ENCODE assay signal across 8 mouse cellular contexts in genomic region chr8:88447406-88447805, GRCm38 (mm10).
A peak's percentile ranks its signal among the peaks of the same experiment; 100 is the strongest.
DNase-seq lines count a peak whose midpoint lies in the region; ATAC-seq lines count a peak whose summit lies in the region.

No protein-coding gene starts in this region.

- DNase-seq in hindbrain, embryonic 10.5 days (ENCODE audit: low spot score) = no peak
- DNase-seq in hindbrain, embryonic 11.5 days (ENCODE audit: low spot score) = no peak
- peak; percentile 59 for DNase-seq in adrenal gland, adult 2 months
- peak; percentile 78 to 82 for DNase-seq in cerebellum, postnatal 10 days
- DNase-seq in lung, postnatal 14 days = peak; percentile 39
- no peak for DNase-seq in kidney, adult 11 months
- no peak for DNase-seq in spleen, adult 12 weeks (ENCODE audit: low spot score)
- no peak for DNase-seq in yolk sac, embryonic 10.5 days (ENCODE audit: low spot score)

- 65% methylated on average over 6 of the region's 6 CpGs for WGBS in hindbrain, embryonic 10.5 days
- 58% methylated on average over 6 of the region's 6 CpGs for WGBS in hindbrain, embryonic 11.5 days

- no peak for ATAC-seq in hindbrain, embryonic 11.5 days (ENCODE audit: low FRiP score)

- peaks cover 47% of the 10 kb centered on the region for H3K4me1 ChIP-seq in hindbrain, embryonic 10.5 days (replicated peaks)
- H3K4me1 ChIP-seq in hindbrain, embryonic 11.5 days (replicated peaks; ENCODE audit: control insufficient read depth, insufficient read depth, low read length) = peaks cover 10% of the 10 kb centered on the region

- no peak overlapping the region for H3K4me3 ChIP-seq in hindbrain, embryonic 10.5 days
- H3K4me3 ChIP-seq in hindbrain, embryonic 11.5 days (ENCODE audit: low read depth, low read length) = no peak overlapping the region

- H3K36me3 ChIP-seq in hindbrain, embryonic 10.5 days = no peaks in the 10 kb centered on the region
- H3K36me3 ChIP-seq in hindbrain, embryonic 11.5 days (ENCODE audit: control insufficient read depth, insufficient read depth, low read length) = no peaks in the 10 kb centered on the region

- H3K27me3 ChIP-seq in hindbrain, embryonic 10.5 days (ENCODE audit: insufficient read depth, poor library complexity, severe bottlenecking) = peaks cover 48% of the 10 kb centered on the region
- H3K27me3 ChIP-seq in hindbrain, embryonic 11.5 days (ENCODE audit: control insufficient read depth, insufficient read depth, low read length) = peaks cover 3% of the 10 kb centered on the region

- no peak overlapping the region for H3K4me2 ChIP-seq in hindbrain, embryonic 11.5 days (replicated peaks; ENCODE audit: low read depth, low read length)

- no peak overlapping the region for H3K9ac ChIP-seq in hindbrain, embryonic 11.5 days (ENCODE audit: low read depth, low read length)

- no peaks in the 10 kb centered on the region for H3K9me3 ChIP-seq in hindbrain, embryonic 10.5 days
- H3K9me3 ChIP-seq in hindbrain, embryonic 11.5 days (ENCODE audit: control insufficient read depth, low read length) = no peaks in the 10 kb centered on the region

- peak overlapping the region; percentile 31 for H3K27ac ChIP-seq in hindbrain, embryonic 10.5 days
- H3K27ac ChIP-seq in hindbrain, embryonic 11.5 days (ENCODE audit: low read depth, low read length) = no peak overlapping the region

Comparison
In these comparisons a context has a peak if more than half of its experiments do, and no peak if none do; other contexts are left out.
1. DNase-seq: peak in adrenal gland, adult 2 months (single experiment), cerebellum, postnatal 10 days (2 of 2) and lung, postnatal 14 days (single experiment); none in hindbrain, embryonic 10.5 days (single experiment), hindbrain, embryonic 11.5 days (single experiment), kidney, adult 11 months (single experiment), spleen, adult 12 weeks (single experiment) and yolk sac, embryonic 10.5 days (single experiment).